Mouse (Mus musculus): ENCODE measurements around the gene Aff4. TPM values are rescaled to one million over a fixed set of nuclear protein-coding genes. Genes with fewer than 3 reads are reported as not detected.
"Not testable (repeated sequence)": the region's sequence is repeated elsewhere in the genome, so short reads cannot be mapped to it uniquely, and the experiment has no call there.

Aff4 gene
- polyA plus RNA-seq, 1 experiment, result 16.4 TPM

- no peak for TF ChIP-seq POLR2A (IDR thresholded peaks at IDR 0.05; ENCODE audit: control insufficient read depth, extremely low read depth, insufficient read depth, low read length, poor library complexity)
- TF ChIP-seq CTCF (IDR thresholded peaks at IDR 0.05; ENCODE audit: borderline replicate concordance, control insufficient read depth, extremely low read depth, insufficient read depth, low read length, poor library complexity), result no peak
- Histone ChIP-seq H3K4me3 (ENCODE audit: control insufficient read depth, insufficient read depth, low read length) (no peak overlapping the region), H3K4me1 (replicated peaks; ENCODE audit: control insufficient read depth, insufficient read depth, low read length) (no peaks in the 10 kb centered on the region), H3K27ac (ENCODE audit: control insufficient read depth, insufficient read depth, low read length) (no peak overlapping the region), H3K27me3 (ENCODE audit: control insufficient read depth, insufficient read depth, low read length) (no peaks in the 10 kb centered on the region), H3K36me3 (ENCODE audit: control insufficient read depth, insufficient read depth, low read length) (no peaks in the 10 kb centered on the region)
- 23% methylated on average over 1 of the region's 1 CpGs for WGBS
- no peak for DNase-seq
Observed at GRCm38 (mm10) chr11:53336924-53337323, 13.7 kb upstream of the Aff4 start.

- 92% methylated on average over 8 of the region's 8 CpGs for WGBS
- no peak for TF ChIP-seq CTCF (IDR thresholded peaks at IDR 0.05; ENCODE audit: borderline replicate concordance, control insufficient read depth, extremely low read depth, insufficient read depth, low read length, poor library complexity)
- no peak for TF ChIP-seq POLR2A (IDR thresholded peaks at IDR 0.05; ENCODE audit: control insufficient read depth, extremely low read depth, insufficient read depth, low read length, poor library complexity)
Observed at GRCm38 (mm10) chr11:53337684-53338083, 12.9 kb upstream of the Aff4 start.

GRCm38 (mm10) chr11:53341019-53341418 lies 9.6 kb upstream of the Aff4 start:
- not testable (repeated sequence) for DNase-seq; H3K27me3 ChIP-seq (ENCODE audit: control insufficient read depth, insufficient read depth, low read length); H3K36me3 ChIP-seq (ENCODE audit: control insufficient read depth, insufficient read depth, low read length); H3K27ac ChIP-seq (ENCODE audit: control insufficient read depth, insufficient read depth, low read length); H3K4me3 ChIP-seq (ENCODE audit: control insufficient read depth, insufficient read depth, low read length)
- WGBS, result 95% methylated on average over 10 of the region's 10 CpGs
- peaks cover 10% of the 10 kb centered on the region for H3K4me1 ChIP-seq (replicated peaks; ENCODE audit: control insufficient read depth, insufficient read depth, low read length)

More at GRCm38 (mm10) chr11:53337684-53338083, 12.9 kb upstream of the Aff4 start:
- Histone ChIP-seq H3K4me1 (replicated peaks; ENCODE audit: control insufficient read depth, insufficient read depth, low read length) (no peaks in the 10 kb centered on the region), H3K27me3 (ENCODE audit: control insufficient read depth, insufficient read depth, low read length) (no peaks in the 10 kb centered on the region), H3K27ac (ENCODE audit: control insufficient read depth, insufficient read depth, low read length) (no peak overlapping the region), H3K4me3 (ENCODE audit: control insufficient read depth, insufficient read depth, low read length) (no peak overlapping the region), H3K36me3 (ENCODE audit: control insufficient read depth, insufficient read depth, low read length) (no peaks in the 10 kb centered on the region)
- DNase-seq, result no peak

GRCm38 (mm10) chr11:53342711-53343110 lies 7.9 kb upstream of the Aff4 start:
- Histone ChIP-seq H3K27me3 (ENCODE audit: control insufficient read depth, insufficient read depth, low read length) (no peaks in the 10 kb centered on the region), H3K4me1 (replicated peaks; ENCODE audit: control insufficient read depth, insufficient read depth, low read length) (peaks cover 10% of the 10 kb centered on the region), H3K4me3 (ENCODE audit: control insufficient read depth, insufficient read depth, low read length) (no peak overlapping the region), H3K27ac (ENCODE audit: control insufficient read depth, insufficient read depth, low read length) (no peak overlapping the region), H3K36me3 (ENCODE audit: control insufficient read depth, insufficient read depth, low read length) (no peaks in the 10 kb centered on the region)
- TF ChIP-seq POLR2A (IDR thresholded peaks at IDR 0.05; ENCODE audit: control insufficient read depth, extremely low read depth, insufficient read depth, low read length, poor library complexity), result no peak
- TF ChIP-seq CTCF (IDR thresholded peaks at IDR 0.05; ENCODE audit: borderline replicate concordance, control insufficient read depth, extremely low read depth, insufficient read depth, low read length, poor library complexity), result no peak
- DNase-seq, result no peak
- WGBS, result 35% methylated on average over 5 of the region's 5 CpGs

- H3K27me3 ChIP-seq (ENCODE audit: control insufficient read depth, insufficient read depth, low read length), result no peaks in the 10 kb centered on the region
- peak; percentile 15 for DNase-seq
Observed at GRCm38 (mm10) chr11:53345328-53345727, 5.3 kb upstream of the Aff4 start.

GRCm38 (mm10) chr11:53345738-53346137 lies 4.9 kb upstream of the Aff4 start:
- DNase-seq, result no peak
- Histone ChIP-seq H3K27ac (ENCODE audit: control insufficient read depth, insufficient read depth, low read length) (no peak overlapping the region), H3K4me1 (replicated peaks; ENCODE audit: control insufficient read depth, insufficient read depth, low read length) (peaks cover 10% of the 10 kb centered on the region), H3K36me3 (ENCODE audit: control insufficient read depth, insufficient read depth, low read length) (no peaks in the 10 kb centered on the region), H3K27me3 (ENCODE audit: control insufficient read depth, insufficient read depth, low read length) (no peaks in the 10 kb centered on the region), H3K4me3 (ENCODE audit: control insufficient read depth, insufficient read depth, low read length) (no peak overlapping the region)
- no peak for TF ChIP-seq CTCF (IDR thresholded peaks at IDR 0.05; ENCODE audit: borderline replicate concordance, control insufficient read depth, extremely low read depth, insufficient read depth, low read length, poor library complexity)
- no peak for TF ChIP-seq POLR2A (IDR thresholded peaks at IDR 0.05; ENCODE audit: control insufficient read depth, extremely low read depth, insufficient read depth, low read length, poor library complexity)
- 62% methylated on average over 2 of the region's 2 CpGs for WGBS

More at GRCm38 (mm10) chr11:53345328-53345727, 5.3 kb upstream of the Aff4 start:
- no peak overlapping the region for H3K4me3 ChIP-seq (ENCODE audit: control insufficient read depth, insufficient read depth, low read length)
- no peaks in the 10 kb centered on the region for H3K36me3 ChIP-seq (ENCODE audit: control insufficient read depth, insufficient read depth, low read length)
- no peak overlapping the region for H3K27ac ChIP-seq (ENCODE audit: control insufficient read depth, insufficient read depth, low read length)
- 10% methylated on average over 5 of the region's 5 CpGs for WGBS
- TF ChIP-seq CTCF (IDR thresholded peaks at IDR 0.05; ENCODE audit: borderline replicate concordance, control insufficient read depth, extremely low read depth, insufficient read depth, low read length, poor library complexity) (no peak), POLR2A (IDR thresholded peaks at IDR 0.05; ENCODE audit: control insufficient read depth, extremely low read depth, insufficient read depth, low read length, poor library complexity) (no peak)
- H3K4me1 ChIP-seq (replicated peaks; ENCODE audit: control insufficient read depth, insufficient read depth, low read length), result peaks cover 10% of the 10 kb centered on the region

GRCm38 (mm10) chr11:53351224-53351942 lies 750 bp downstream of the Aff4 start:
- peak; percentile 46 for DNase-seq
- peaks cover 4% of the 10 kb centered on the region; the same call in 1 of the 2 replicates for H3K4me1 ChIP-seq (replicated peaks; ENCODE audit: control insufficient read depth, insufficient read depth, low read length)
- TF ChIP-seq POLR2A (IDR thresholded peaks at IDR 0.05; ENCODE audit: control insufficient read depth, extremely low read depth, insufficient read depth, low read length, poor library complexity), result no peak
- no peak for TF ChIP-seq CTCF (IDR thresholded peaks at IDR 0.05; ENCODE audit: borderline replicate concordance, control insufficient read depth, extremely low read depth, insufficient read depth, low read length, poor library complexity)

More at GRCm38 (mm10) chr11:53351224-53351942, 750 bp downstream of the Aff4 start:
- peak overlapping the region; percentile 96 for H3K4me3 ChIP-seq (ENCODE audit: control insufficient read depth, insufficient read depth, low read length)
- H3K36me3 ChIP-seq (ENCODE audit: control insufficient read depth, insufficient read depth, low read length), result peaks cover 4% of the 10 kb centered on the region; the same call in 1 of the 2 replicates
- H3K27ac ChIP-seq (ENCODE audit: control insufficient read depth, insufficient read depth, low read length), result peak overlapping the region; percentile 74
- H3K27me3 ChIP-seq (ENCODE audit: control insufficient read depth, insufficient read depth, low read length), result no peaks in the 10 kb centered on the region
- WGBS, result under 1% methylated on average over 35 of the region's 35 CpGs

Measured in thymus, adult 2 months (tissue).